Mouse (Mus musculus) layer of hippocampus, adult 2 months (tissue): ENCODE measurements around the gene Cd300lg. TPM values are rescaled to one million over a fixed set of nuclear protein-coding genes. Genes with fewer than 3 reads are reported as not detected.

Experiments used
- DNase-seq, 2 experiments: peaks; one replicate each; pipeline ENCODE4 v3.0.0; 2022; ENCODE audit warnings: low spot score in 2 of 2
- H3K27ac ChIP-seq: fragments of 200-600 bp; 2 replicates; pipeline ENCODE4 v1.8.1; 2022
- H3K4me3 ChIP-seq: fragments of 200-600 bp; 2 replicates; pipeline ENCODE4 v1.8.1; 2022; ENCODE audit warnings: mild to moderate bottlenecking
- CTCF ChIP-seq: fragments of 200-600 bp; conservative IDR thresholded peaks from 2 replicates; pipeline ENCODE4 v1.8.1; 2022; ENCODE audit warnings: antibody characterized with exemption, mild to moderate bottlenecking, moderate library complexity
- total RNA-seq, 2 experiments: library from RNA; stranded (reverse); gene quantifications; 2 replicates each; pipeline ENCODE4 v1.2.3; 2021

Gene Cd300lg
- total RNA-seq, 2 experiments from 2014 or later: not detected

DNA sequence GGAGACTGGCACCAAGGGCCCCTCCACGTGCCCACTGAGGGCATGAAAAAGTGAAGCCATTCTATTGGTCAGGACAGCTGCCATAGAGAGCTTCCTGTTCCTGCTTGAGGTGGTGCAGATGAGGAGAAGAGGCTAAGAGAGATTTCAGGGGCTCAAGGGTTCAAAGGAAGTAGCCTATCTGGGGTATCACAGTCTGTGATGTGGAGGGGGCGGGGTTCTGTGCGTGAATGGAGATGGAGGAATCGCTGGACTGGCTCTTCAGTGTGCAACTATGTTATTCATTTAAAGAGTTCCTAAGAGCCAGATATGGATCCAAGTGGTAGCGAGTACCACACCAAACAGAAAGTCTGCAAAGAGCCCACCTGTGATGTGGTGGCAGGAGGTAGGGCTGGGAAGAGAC is 55.1 kb downstream of the Cd300lg start:
- DNase-seq: no peak
- no peak overlapping the region for H3K27ac ChIP-seq
- no peak for TF ChIP-seq CTCF
- no peak overlapping the region; the same call in 1 of the 2 replicates for H3K4me3 ChIP-seq

DNA sequence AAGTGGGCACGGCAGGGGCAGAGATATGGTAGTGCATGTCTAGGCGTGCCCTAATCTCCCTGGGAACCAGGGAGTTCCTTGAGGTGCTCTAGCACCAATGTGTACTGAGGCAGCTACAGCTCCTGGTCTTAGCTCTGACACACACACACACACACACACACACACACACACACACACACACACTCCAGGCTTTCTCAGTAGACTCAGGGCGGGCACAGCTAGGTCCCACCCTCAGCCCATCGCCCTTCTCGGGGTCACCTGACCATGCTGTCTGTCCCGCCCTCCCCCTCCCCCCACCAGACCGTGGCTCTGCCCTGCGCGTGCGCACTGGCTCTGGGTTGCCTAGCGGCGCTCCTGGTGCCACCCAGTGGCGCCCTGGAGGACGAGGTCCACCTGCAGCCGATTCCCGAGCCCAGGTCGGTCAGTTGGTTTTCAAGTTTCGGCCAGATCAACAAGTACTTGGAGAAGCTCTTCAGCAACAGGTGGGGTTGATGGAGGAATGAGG is 55.6 kb downstream of the Cd300lg start:
- DNase-seq: peak; percentile 55 to 83
- Histone ChIP-seq H3K4me3 (peak overlapping the region; percentile 56), H3K27ac (peak overlapping the region; percentile 63; the same call in 1 of the 2 replicates)
- peak; percentile 69 for TF ChIP-seq CTCF

- Histone ChIP-seq H3K27ac (no peak within 1 kb of the TSS), H3K4me3 (no peak within 1 kb of the TSS)
- TF ChIP-seq CTCF: no peak
- DNase-seq: no peak
Observed at GRCm38 (mm10) chr11:102101219-102101618, 59.9 kb downstream of the Cd300lg start, which contains the start of gene Ppy. Ppy (minus strand) TSS chr11:102101319.

GRCm38 (mm10) chr11:102102485-102103258 is 61.4 kb downstream of the Cd300lg start:
- peak; percentile 98 for TF ChIP-seq CTCF

More at GRCm38 (mm10) chr11:102102485-102103258, 61.4 kb downstream of the Cd300lg start:
- no peak overlapping the region for H3K4me3 ChIP-seq
- H3K27ac ChIP-seq: no peak overlapping the region
- peak in 1 of 2 experiments; percentile 75 for DNase-seq

Other genes with a start within 250 kb of the Cd300lg start
- gene Meox1, start 147.1 kb upstream of the Cd300lg start, total RNA-seq: under 1 TPM; 0.71 to 0.74 TPM
- gene Sost, start 74.5 kb upstream of the Cd300lg start, total RNA-seq: not detected
- not detected for gene Cfap97d1, start 57.2 kb upstream of the Cd300lg start, total RNA-seq
- gene Dusp3, start 54.5 kb upstream of the Cd300lg start, total RNA-seq: 100 to 1,000 TPM; 149 to 155 TPM
- gene Mpp3, start 13.0 kb upstream of the Cd300lg start, total RNA-seq: 10 to 100 TPM; 88.3 to 94.4 TPM
- 100 to 1,000 TPM; 147 to 149 TPM for gene Mpp2, start 47.0 kb downstream of the Cd300lg start, total RNA-seq
- gene Ppy, start 59.8 kb downstream of the Cd300lg start, total RNA-seq: not detected
- not detected for gene Pyy, start 66.3 kb downstream of the Cd300lg start, total RNA-seq
- gene Nags, start 104.0 kb downstream of the Cd300lg start, total RNA-seq: not detected
- 10 to 100 TPM; 26.5 to 27.1 TPM for gene Tmem101, start 114.9 kb downstream of the Cd300lg start, total RNA-seq
- 10 to 100 TPM; 56.6 to 56.9 TPM for gene Lsm12, start 143.8 kb downstream of the Cd300lg start, total RNA-seq
- gene G6pc3, start 148.1 kb downstream of the Cd300lg start, total RNA-seq: 10 to 100 TPM; 58.2 to 59.7 TPM
- 100 to 1,000 TPM; 233 to 243 TPM for gene Hdac5, start 188.7 kb downstream of the Cd300lg start, total RNA-seq
- 1 to 10 TPM; 1.0 to 1.1 TPM for gene BC030867, start 207.4 kb downstream of the Cd300lg start, total RNA-seq
- gene Asb16, start 227.2 kb downstream of the Cd300lg start, total RNA-seq: 1 to 10 TPM; 2.0 TPM
- 10 to 100 TPM; 61.1 to 67.4 TPM for gene Tmub2, start 243.4 kb downstream of the Cd300lg start, total RNA-seq